Mouse (Mus musculus) C2C12 (cell line): ENCODE data around the gene Sncb.

Source experiments
- CEBPB ChIP-seq: IDR thresholded peaks from one replicate; pipeline ENCODE4 v1.6.1; 2011; ENCODE audit warnings: low read depth, mild to moderate bottlenecking, control low read depth, moderate library complexity
- CTCF ChIP-seq: IDR thresholded peaks from one replicate; pipeline ENCODE4 v1.5.1; 2011; ENCODE audit not compliant: control insufficient read depth, insufficient read depth, insufficient read length
- FOSL1 ChIP-seq: IDR thresholded peaks from one replicate; pipeline ENCODE4 v1.8.0; 2011; ENCODE audit warnings: mild to moderate bottlenecking, low read length; ENCODE audit not compliant: poor library complexity, insufficient read depth, severe bottlenecking
- MAX ChIP-seq: IDR thresholded peaks from one replicate; pipeline ENCODE4 v1.6.1; 2011; ENCODE audit warnings: mild to moderate bottlenecking, control low read depth
- MYOD1 ChIP-seq: IDR thresholded peaks from one replicate; pipeline ENCODE4 v1.6.1; 2011; ENCODE audit warnings: low read depth; ENCODE audit not compliant: control insufficient read depth, insufficient read length
- MYOG ChIP-seq: IDR thresholded peaks from one replicate; pipeline ENCODE4 v1.6.1; 2011; ENCODE audit not compliant: control insufficient read depth, insufficient read length; ENCODE audit errors: extremely low read depth
- USF1 ChIP-seq: IDR thresholded peaks from one replicate; pipeline ENCODE4 v1.6.1; 2011; ENCODE audit warnings: low read depth, mild to moderate bottlenecking, control low read depth, moderate library complexity

GRCm38 (mm10) chr13:54756156-54756712 lies 10.2 kb downstream of the Sncb start:
- TF ChIP-seq CTCF (no peak), MAX (no peak), FOSL1 (no peak), CEBPB (no peak), MYOG (no peak), USF1 (no peak), MYOD1 (no peak)
